9 mouse cellular contexts compared by ENCODE assay signal in genomic region chr3:96502181-96503082, GRCm38 (mm10). TPM values are rescaled to one million over a fixed set of nuclear protein-coding genes. Genes with fewer than 3 reads are reported as not detected.
DNase-seq lines count a peak whose midpoint lies in the region; ATAC-seq and TF ChIP-seq lines count a peak whose summit lies in the region.
"Had no signal": no experiment of that assay in that cellular context is flagged by ENCODE, and none has a peak within 500 bp of the region (broad histone marks: within the 10 kb centered on the region; RNA-seq: fewer than 3 reads in every experiment).

No protein-coding gene starts in this region.

- H3K4me1 ChIP-seq in hindbrain, postnatal 0 days (ENCODE audit: insufficient read depth, low read length) = no peaks in the 10 kb centered on the region
- H3K4me1 ChIP-seq in midbrain, embryonic 10.5 days = peaks cover 14% of the 10 kb centered on the region

- 1% methylated on average over 19 of the region's 19 CpGs for WGBS in hindbrain, postnatal 0 days
- WGBS in midbrain, embryonic 10.5 days = under 1% methylated on average over 19 of the region's 19 CpGs

- no peak for ATAC-seq in hindbrain, postnatal 0 days
- ATAC-seq in monocyte, adult 5-6 weeks (replicated peaks; ENCODE audit: insufficient number of reproducible peaks, low FRiP score, low TSS enrichment, poor library complexity, severe bottlenecking) = no peak

- no peaks in the 10 kb centered on the region for H3K9me3 ChIP-seq in hindbrain, postnatal 0 days (ENCODE audit: low read length)
- no peaks in the 10 kb centered on the region for H3K9me3 ChIP-seq in midbrain, embryonic 10.5 days (replicated peaks)

- H3K9ac ChIP-seq in hindbrain, postnatal 0 days (replicated peaks; ENCODE audit: low read length) = peak overlapping the region; percentile 34

- no peaks in the 10 kb centered on the region for H3K27me3 ChIP-seq in hindbrain, postnatal 0 days (ENCODE audit: insufficient read depth, low read length)
- no peaks in the 10 kb centered on the region for H3K27me3 ChIP-seq in midbrain, embryonic 10.5 days (ENCODE audit: low read depth, poor library complexity, severe bottlenecking)

- DNase-seq in cerebellum, adult 11-12 months = peak; percentile 30
- DNase-seq in cerebellum, postnatal 25 days = no peak
- DNase-seq in thymus, postnatal 14 days = peak; percentile 39
- no peak for DNase-seq in thymus, adult 18-20 months
- no peak for DNase-seq in hindbrain, postnatal 0 days (ENCODE audit: low spot score)
- DNase-seq in midbrain, embryonic 10.5 days (ENCODE audit: low spot score) = peak; percentile 30
- DNase-seq in left cerebral cortex, adult 11 months (ENCODE audit: low spot score) = no peak

- peak overlapping the region; percentile 98 for H3K4me2 ChIP-seq in hindbrain, postnatal 0 days (ENCODE audit: low read depth, low read length)

- no peaks in the 10 kb centered on the region for H3K36me3 ChIP-seq in hindbrain, postnatal 0 days (ENCODE audit: insufficient read depth, low read length)
- no peaks in the 10 kb centered on the region for H3K36me3 ChIP-seq in midbrain, embryonic 10.5 days

- H3K27ac ChIP-seq in hindbrain, postnatal 0 days = peak overlapping the region; percentile 67; the same call in 1 of the 2 replicates
- peak overlapping the region; percentile 64 for H3K27ac ChIP-seq in midbrain, embryonic 10.5 days (replicated peaks)

- no peak for TF ChIP-seq CTCF in hindbrain, postnatal 0 days (IDR thresholded peaks at IDR 0.05; ENCODE audit: low read depth)

- H3K4me3 ChIP-seq in hindbrain, postnatal 0 days (ENCODE audit: low read length) = peak overlapping the region; percentile 83
- H3K4me3 ChIP-seq in midbrain, embryonic 10.5 days = peak overlapping the region; percentile 71

RNA-seq across cellular contexts. Expression of gene Hfe2, which starts 22.5 kb away (rescaled TPM):
- 0.78 and 1.9 TPM in 2 replicates for total RNA-seq in hindbrain, postnatal 0 days (2014; rRNA removed)
- polyA plus RNA-seq in hindbrain, postnatal 0 days (2015; fragmentation: Nextera tagmentation; extraction: Ambion mirVana) = 2.1 and 2.5 TPM in 2 replicates
- polyA plus RNA-seq in midbrain, embryonic 10.5 days (2016; fragmentation: Nextera tagmentation; extraction: Ambion mirVana) = 1.5 and 2.1 TPM in 2 replicates
- 0.64 TPM in 1 of 3 replicates, not detected in the others for total RNA-seq in monocyte, adult 5-6 weeks (2017)
- total RNA-seq: hematopoietic stem cell, adult 5-6 weeks had no signal

RNA-seq across cellular contexts. Expression of gene BC107364, which starts 50.3 kb away (rescaled TPM):
- total RNA-seq in hindbrain, postnatal 0 days (2014; rRNA removed) = not detected in 2 replicates
- not detected in 2 replicates for polyA plus RNA-seq in hindbrain, postnatal 0 days (2015; fragmentation: Nextera tagmentation; extraction: Ambion mirVana)
- 0.20 and 0.30 TPM in 2 replicates for polyA plus RNA-seq in midbrain, embryonic 10.5 days (2016; fragmentation: Nextera tagmentation; extraction: Ambion mirVana)
- total RNA-seq in monocyte, adult 5-6 weeks (2017) = not detected in 3 replicates
- total RNA-seq: hematopoietic stem cell, adult 5-6 weeks had no signal

RNA-seq across cellular contexts. Expression of gene Txnip, which starts 55.3 kb away (rescaled TPM):
- total RNA-seq in hindbrain, postnatal 0 days (2014; rRNA removed) = 192 and 222 TPM in 2 replicates
- polyA plus RNA-seq in hindbrain, postnatal 0 days (2015; fragmentation: Nextera tagmentation; extraction: Ambion mirVana) = 133 and 148 TPM in 2 replicates
- polyA plus RNA-seq in midbrain, embryonic 10.5 days (2016; fragmentation: Nextera tagmentation; extraction: Ambion mirVana) = 31.5 and 41.7 TPM in 2 replicates
- total RNA-seq in monocyte, adult 5-6 weeks (2017) = 575 to 636 TPM (median 578 TPM) in 3 replicates

Comparison
In these comparisons a context has a peak if more than half of its experiments do, and no peak if none do; other contexts are left out.
1. DNase-seq: peak in cerebellum, adult 11-12 months (single experiment), thymus, postnatal 14 days (single experiment) and midbrain, embryonic 10.5 days (single experiment); none in cerebellum, postnatal 25 days (0 of 2), thymus, adult 18-20 months (0 of 2), hindbrain, postnatal 0 days (single experiment) and left cerebral cortex, adult 11 months (single experiment).